Mouse (Mus musculus) midbrain, embryonic 12.5 days (tissue): ENCODE results near the gene Pcp2. TPM values are rescaled to one million over a fixed set of nuclear protein-coding genes. Genes with fewer than 3 reads are reported as not detected.
"Not testable (repeated sequence)": the region's sequence is repeated elsewhere in the genome, so short reads cannot be mapped to it uniquely, and the experiment has no call there.

Source experiments
- ATAC-seq: fragments of 200-750 bp; cut with Nextera tagmentation; 2 replicates; pipeline ENCODE4 v1.8.0; 2017; ENCODE audit warnings: low read depth, moderate TSS enrichment, moderate library complexity; ENCODE audit not compliant: low FRiP score
- H3K27ac ChIP-seq: fragments of 300-500 bp; sonication (generic); replicated peaks from 2 replicates; pipeline ENCODE4 v1.5.1; 2016; ENCODE audit warnings: mild to moderate bottlenecking
- H3K27me3 ChIP-seq: fragments of 300-500 bp; sonication (generic); 2 replicates; pipeline ENCODE4 v1.6.1; 2016; ENCODE audit warnings: mild to moderate bottlenecking
- H3K36me3 ChIP-seq: fragments of 300-500 bp; sonication (generic); 2 replicates; pipeline ENCODE4 v1.6.1; 2016
- H3K4me1 ChIP-seq: fragments of 300-500 bp; sonication (generic); 2 replicates; pipeline ENCODE4 v1.6.1; 2016
- H3K4me2 ChIP-seq: fragments of 300-500 bp; sonication (generic); replicated peaks from 2 replicates; pipeline ENCODE4 v1.6.1; 2016; ENCODE audit warnings: mild to moderate bottlenecking, moderate library complexity
- H3K4me3 ChIP-seq: fragments of 300-500 bp; sonication (generic); 2 replicates; pipeline ENCODE4 v1.5.1; 2016; ENCODE audit warnings: mild to moderate bottlenecking
- H3K9ac ChIP-seq: fragments of 300-500 bp; sonication (generic); replicated peaks from 2 replicates; pipeline ENCODE4 v1.6.1; 2016; ENCODE audit warnings: mild to moderate bottlenecking, moderate library complexity
- H3K9me3 ChIP-seq: fragments of 300-500 bp; sonication (generic); 2 replicates; pipeline ENCODE4 v1.6.1; 2016; ENCODE audit warnings: mild to moderate bottlenecking
- WGBS: fragments of 180-500 bp; shearing (Covaris S2); methylation state at CpG from one replicate; pipeline ENCODE4 v1.1.7; 2016; 5-methylcytosine and 5-hydroxymethylcytosine counted together
- polyA plus RNA-seq: library from polyadenylated mRNA; unstranded; fragments of >200 nt; fragmentation: Nextera tagmentation; extraction: Ambion mirVana; gene quantifications from 2 replicates; pipeline ENCODE4 v1.2.1, GENCODE M21; 2016

The Pcp2 gene
- polyA plus RNA-seq, 1 experiment from 2014 or later, result not detected

GRCm38 (mm10) chr8:3586452-3586851 lies 38.9 kb downstream of the Pcp2 start:
- no peak for ATAC-seq
- H3K36me3 ChIP-seq, result no peaks in the 10 kb centered on the region
- H3K27me3 ChIP-seq, result peaks cover 12% of the 10 kb centered on the region; the same call in 1 of the 2 replicates
- H3K9me3 ChIP-seq, result no peaks in the 10 kb centered on the region
- H3K9ac ChIP-seq, result no peak overlapping the region
- H3K4me1 ChIP-seq, result peaks cover 9% of the 10 kb centered on the region; the same call in 1 of the 2 replicates
- no peak overlapping the region for H3K4me2 ChIP-seq
- no peak overlapping the region for H3K4me3 ChIP-seq
- H3K27ac ChIP-seq, result no peak overlapping the region
- 89% methylated on average over 2 of the region's 2 CpGs for WGBS

GRCm38 (mm10) chr8:3581961-3582360 lies 43.4 kb downstream of the Pcp2 start:
- H3K27me3 ChIP-seq, H3K4me2 ChIP-seq, ATAC-seq, H3K4me1 ChIP-seq, H3K9ac ChIP-seq, H3K27ac ChIP-seq, H3K36me3 ChIP-seq, H3K9me3 ChIP-seq, H3K4me3 ChIP-seq: not testable (repeated sequence)
- 87% methylated on average over 3 of the region's 3 CpGs for WGBS

- Histone ChIP-seq H3K4me2 (no peak overlapping the region), H3K4me3 (no peak overlapping the region), H3K9ac (no peak overlapping the region), H3K9me3 (no peaks in the 10 kb centered on the region), H3K27me3 (no peaks in the 10 kb centered on the region), H3K4me1 (no peaks in the 10 kb centered on the region), H3K27ac (no peak overlapping the region), H3K36me3 (no peaks in the 10 kb centered on the region)
- 79% methylated on average over 9 of the region's 9 CpGs for WGBS
- no peak for ATAC-seq
These were observed 45.7 kb downstream of the Pcp2 start for GRCm38 (mm10) chr8:3579390-3580364.

DNA sequence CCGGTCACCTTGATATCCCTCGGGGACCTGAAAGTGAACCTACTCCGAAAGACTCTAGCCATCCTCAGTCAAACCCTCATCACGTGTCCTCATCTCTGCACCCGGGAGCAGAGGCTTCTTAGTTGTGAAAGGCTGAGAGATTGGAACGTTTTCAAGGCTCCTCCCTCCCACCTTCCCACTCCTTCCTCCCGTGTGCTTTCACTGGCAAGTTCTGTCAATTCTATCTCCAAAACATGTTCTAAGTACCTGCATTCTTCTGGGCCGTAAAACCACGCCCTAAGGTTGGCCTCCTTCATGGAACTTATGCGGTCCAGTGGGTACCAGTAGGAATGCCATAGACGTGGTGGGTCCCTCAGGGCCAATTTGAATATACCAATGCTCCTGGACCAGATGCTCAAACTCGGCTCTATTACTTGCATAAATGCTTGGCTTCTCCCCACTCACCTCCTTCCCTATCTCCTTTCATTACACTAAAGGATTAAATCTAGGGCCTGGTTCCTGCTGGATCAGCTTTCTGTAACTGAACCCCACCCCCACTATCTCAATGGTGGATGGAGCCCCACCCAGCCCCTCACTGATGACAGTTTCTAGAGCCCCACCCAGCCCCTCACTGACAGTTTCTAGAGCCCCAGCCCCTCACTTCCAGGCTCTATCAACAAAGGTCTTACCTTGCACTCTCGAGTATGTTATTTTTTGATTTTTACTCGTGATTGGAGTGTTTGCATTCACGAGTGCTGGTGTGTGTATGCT lies 49.0 kb downstream of the Pcp2 start:
- Histone ChIP-seq H3K4me3 (no peak overlapping the region), H3K4me1 (no peaks in the 10 kb centered on the region), H3K36me3 (no peaks in the 10 kb centered on the region), H3K9me3 (no peaks in the 10 kb centered on the region), H3K27me3 (no peaks in the 10 kb centered on the region), H3K27ac (no peak overlapping the region), H3K4me2 (no peak overlapping the region), H3K9ac (no peak overlapping the region)
- no peak for ATAC-seq
- 82% methylated on average over 15 of the region's 15 CpGs for WGBS

DNA sequence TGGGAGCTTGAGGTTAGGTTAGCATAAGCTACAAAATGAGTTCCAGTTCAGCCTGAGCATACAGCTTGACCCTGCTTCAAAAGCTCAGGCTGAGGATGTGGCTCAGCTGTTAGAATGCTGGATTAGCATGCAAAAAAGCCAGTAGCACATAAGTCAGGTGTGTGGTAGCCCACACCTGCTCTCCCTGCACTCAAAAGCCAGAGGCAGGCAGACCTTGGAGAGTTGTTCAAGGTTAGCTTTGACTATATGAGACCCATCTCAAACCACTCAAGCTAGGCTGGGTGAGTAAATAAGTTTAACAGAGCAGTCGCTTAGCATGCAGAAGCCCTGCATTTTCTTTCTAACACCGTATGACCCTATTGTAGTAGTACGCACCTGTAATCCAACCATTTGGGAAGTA lies 50.8 kb downstream of the Pcp2 start:
- Histone ChIP-seq H3K4me3 (no peak overlapping the region), H3K9me3 (no peaks in the 10 kb centered on the region), H3K36me3 (no peaks in the 10 kb centered on the region), H3K27ac (no peak overlapping the region), H3K27me3 (no peaks in the 10 kb centered on the region), H3K9ac (no peak overlapping the region), H3K4me2 (no peak overlapping the region), H3K4me1 (no peaks in the 10 kb centered on the region)
- 96% methylated on average over 3 of the region's 3 CpGs for WGBS
- ATAC-seq, result no peak

Other genes starting within 250 kb of the Pcp2 start
- 14.0 and 15.3 TPM in 2 replicates for gene Arhgef18, start 232.5 kb downstream of the Pcp2 start, polyA plus RNA-seq
- gene Pex11g, start 157.9 kb downstream of the Pcp2 start, polyA plus RNA-seq, result 3.3 and 3.4 TPM in 2 replicates
- 0.19 and 0.25 TPM in 2 replicates for gene Tex45, start 154.7 kb downstream of the Pcp2 start, polyA plus RNA-seq
- 82.8 and 89.5 TPM in 2 replicates for gene Zfp358, start 132.4 kb downstream of the Pcp2 start, polyA plus RNA-seq
- 74.9 and 79.3 TPM in 2 replicates for gene Mcoln1, start 125.1 kb downstream of the Pcp2 start, polyA plus RNA-seq
- 30.5 and 35.0 TPM in 2 replicates for gene Pnpla6, start 110.2 kb downstream of the Pcp2 start, polyA plus RNA-seq
- gene C330021F23Rik, start 57.6 kb downstream of the Pcp2 start, polyA plus RNA-seq, result 2.8 and 3.2 TPM in 2 replicates
- 22.9 and 26.5 TPM in 2 replicates for gene Camsap3, start 38.3 kb downstream of the Pcp2 start, polyA plus RNA-seq
- 62.8 and 65.2 TPM in 2 replicates for gene Xab2, start 4.2 kb downstream of the Pcp2 start, polyA plus RNA-seq
- 109 and 124 TPM in 2 replicates for gene Pet100, start 4.0 kb downstream of the Pcp2 start, polyA plus RNA-seq
- 19.5 and 19.8 TPM in 2 replicates for gene Stxbp2, start 5.4 kb upstream of the Pcp2 start, polyA plus RNA-seq
- 0.54 TPM in 1 of 2 replicates, not detected in the other for gene Retn, start 30.2 kb upstream of the Pcp2 start, polyA plus RNA-seq
- gene Mcemp1, start 40.2 kb upstream of the Pcp2 start, polyA plus RNA-seq, result not detected in 2 replicates
- gene Fcor, start 46.8 kb upstream of the Pcp2 start, polyA plus RNA-seq, result 7.0 and 7.9 TPM in 2 replicates
- 46.6 and 49.0 TPM in 2 replicates for gene Trappc5, start 50.8 kb upstream of the Pcp2 start, polyA plus RNA-seq
- 0.40 and 0.42 TPM in 2 replicates for gene Fcer2a, start 68.6 kb upstream of the Pcp2 start, polyA plus RNA-seq
- not detected in 2 replicates for gene Clec4g, start 95.1 kb upstream of the Pcp2 start, polyA plus RNA-seq
- gene Cd209a, start 123.4 kb upstream of the Pcp2 start, polyA plus RNA-seq, result 0.20 TPM in 1 of 2 replicates, not detected in the other
- not detected in 2 replicates for gene Cd209e, start 228.8 kb upstream of the Pcp2 start, polyA plus RNA-seq